Mouse (Mus musculus): ENCODE results near the gene Cfap206. TPM values are rescaled to one million over a fixed set of nuclear protein-coding genes. Genes with fewer than 3 reads are reported as not detected.

The Cfap206 gene
- polyA plus RNA-seq, 1 experiment from 2014 or later, result 0.14 TPM

DNA sequence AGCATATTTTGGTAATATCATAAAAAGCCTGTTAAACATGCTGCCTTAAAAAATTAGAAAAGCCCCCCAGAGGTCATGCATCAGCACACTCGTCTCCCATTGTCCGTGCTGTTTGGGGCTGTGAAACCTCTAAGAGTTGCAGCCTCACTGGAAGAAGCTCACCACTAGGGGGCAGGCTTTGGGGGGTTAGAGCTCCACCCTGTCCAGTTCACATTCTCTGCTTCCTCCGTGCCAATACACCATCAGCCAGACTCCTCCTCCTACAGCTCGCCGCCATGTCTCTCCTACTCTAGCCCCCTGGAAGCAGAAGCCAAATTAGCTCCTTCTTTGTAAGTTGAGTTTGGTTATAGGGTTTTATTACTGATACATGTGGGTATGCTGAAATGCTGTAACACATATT, 28.5 kb downstream of the Cfap206 start:
- 60% methylated on average over 5 of the region's 5 CpGs for WGBS (ENCODE audit: insufficient replicate concordance)
- no peaks in the 10 kb centered on the region for H3K9me3 ChIP-seq (replicated peaks; ENCODE audit: control insufficient read depth, low read length)
- no peak overlapping the region for H3K27ac ChIP-seq (ENCODE audit: low read depth, low read length)
- no peak overlapping the region for H3K9ac ChIP-seq (ENCODE audit: low read depth, low read length)
- ATAC-seq (replicated peaks; ENCODE audit: insufficient number of reproducible peaks, low FRiP score, low TSS enrichment), result no peak
- H3K4me1 ChIP-seq (ENCODE audit: control insufficient read depth, insufficient read depth, low read length), result no peaks in the 10 kb centered on the region
- no peak overlapping the region for H3K4me3 ChIP-seq (ENCODE audit: low read depth, low read length)
- no peaks in the 10 kb centered on the region for H3K36me3 ChIP-seq (ENCODE audit: control insufficient read depth, insufficient read depth, low read length)
- no peak overlapping the region for H3K4me2 ChIP-seq
- H3K27me3 ChIP-seq (ENCODE audit: control insufficient read depth, insufficient read depth, low read length), result no peaks in the 10 kb centered on the region

DNA sequence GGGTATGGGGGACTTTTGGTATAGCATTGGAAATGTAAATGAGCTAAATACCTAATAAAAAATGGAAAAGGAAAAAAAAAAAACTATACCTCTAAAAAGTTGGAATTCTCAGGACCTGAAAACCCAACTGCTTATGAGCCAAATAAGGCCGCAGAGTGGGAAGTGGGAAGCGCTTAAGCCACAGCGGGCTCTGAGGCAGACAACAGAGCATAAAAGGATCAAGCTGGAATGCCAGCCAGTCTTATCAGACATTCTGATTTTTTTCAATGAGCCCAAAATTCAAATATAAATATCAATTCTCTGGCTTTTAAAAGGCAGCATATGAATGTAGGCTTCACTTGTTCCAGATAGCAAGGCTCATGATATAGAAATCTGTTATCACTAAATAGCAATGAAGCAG, 42.0 kb downstream of the Cfap206 start:
- H3K4me1 ChIP-seq (ENCODE audit: control insufficient read depth, insufficient read depth, low read length), result peaks cover 4% of the 10 kb centered on the region; the same call in 1 of the 2 replicates
- H3K4me2 ChIP-seq, result peak overlapping the region; percentile 11; the same call in 1 of the 2 replicates
- H3K9me3 ChIP-seq (replicated peaks; ENCODE audit: control insufficient read depth, low read length), result no peaks in the 10 kb centered on the region
- H3K36me3 ChIP-seq (ENCODE audit: control insufficient read depth, insufficient read depth, low read length), result no peaks in the 10 kb centered on the region
- no peak overlapping the region for H3K9ac ChIP-seq (ENCODE audit: low read depth, low read length)
- ATAC-seq (replicated peaks; ENCODE audit: insufficient number of reproducible peaks, low FRiP score, low TSS enrichment), result no peak
- no peak overlapping the region for H3K27ac ChIP-seq (ENCODE audit: low read depth, low read length)
- H3K4me3 ChIP-seq (ENCODE audit: low read depth, low read length), result no peak overlapping the region; the same call in 1 of the 2 replicates
- H3K27me3 ChIP-seq (ENCODE audit: control insufficient read depth, insufficient read depth, low read length), result no peaks in the 10 kb centered on the region
- 72% methylated on average over 3 of the region's 3 CpGs for WGBS (ENCODE audit: insufficient replicate concordance)

- under 1% methylated on average over 63 of the region's 65 CpGs for WGBS (ENCODE audit: insufficient replicate concordance)
These were observed 43.0 kb downstream of the Cfap206 start, which contains the start of gene Slc35a1 for GRCm38 (mm10) chr4:34686874-34687567. Gene Slc35a1 (minus strand): TSS chr4:34687438.

DNA sequence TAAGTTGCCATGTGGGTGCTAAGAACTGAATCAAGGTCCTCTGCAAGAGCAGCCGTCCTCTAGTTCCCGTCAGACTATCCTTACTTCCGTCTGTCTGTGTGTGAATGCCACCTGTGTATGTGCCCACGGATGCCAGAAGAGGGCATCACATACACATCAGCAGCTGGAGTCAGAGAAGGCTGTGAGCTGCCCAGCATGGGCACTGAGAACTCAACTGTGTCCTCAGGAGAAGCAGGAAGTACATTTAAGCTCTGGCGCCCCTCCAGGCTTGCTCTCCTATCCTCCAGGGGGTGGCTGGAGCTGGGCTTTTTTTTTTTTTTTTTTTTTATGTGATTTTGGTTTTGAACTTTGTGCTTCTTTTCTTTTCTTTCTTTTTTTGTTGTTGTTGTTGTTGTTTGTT, 49.5 kb downstream of the Cfap206 start:
- ATAC-seq (replicated peaks; ENCODE audit: insufficient number of reproducible peaks, low FRiP score, low TSS enrichment), result no peak
- Histone ChIP-seq H3K4me1 (ENCODE audit: control insufficient read depth, insufficient read depth, low read length) (no peaks in the 10 kb centered on the region), H3K9me3 (replicated peaks; ENCODE audit: control insufficient read depth, low read length) (no peaks in the 10 kb centered on the region), H3K4me3 (ENCODE audit: low read depth, low read length) (no peak overlapping the region), H3K27me3 (ENCODE audit: control insufficient read depth, insufficient read depth, low read length) (no peaks in the 10 kb centered on the region), H3K27ac (ENCODE audit: low read depth, low read length) (no peak overlapping the region), H3K4me2 (no peak overlapping the region), H3K9ac (ENCODE audit: low read depth, low read length) (no peak overlapping the region), H3K36me3 (ENCODE audit: control insufficient read depth, insufficient read depth, low read length) (peaks cover 4% of the 10 kb centered on the region; the same call in 1 of the 2 replicates)
- WGBS (ENCODE audit: insufficient replicate concordance), result 90% methylated on average over 5 of the region's 5 CpGs

More at GRCm38 (mm10) chr4:34686874-34687567, 43.0 kb downstream of the Cfap206 start, which contains the start of gene Slc35a1:
- H3K4me3 ChIP-seq (ENCODE audit: low read depth, low read length), result peak within 1 kb of the TSS; percentile 83
- H3K4me1 ChIP-seq (ENCODE audit: control insufficient read depth, insufficient read depth, low read length), result peaks cover 4% of the 10 kb centered on the region; the same call in 1 of the 2 replicates
- peak within 1 kb of the TSS; percentile 92 for H3K27ac ChIP-seq (ENCODE audit: low read depth, low read length)
- peak within 1 kb of the TSS; percentile 91 for H3K9ac ChIP-seq (ENCODE audit: low read depth, low read length)
- no peaks in the 10 kb centered on the region for H3K9me3 ChIP-seq (replicated peaks; ENCODE audit: control insufficient read depth, low read length)
- peak; percentile 92 for ATAC-seq (replicated peaks; ENCODE audit: insufficient number of reproducible peaks, low FRiP score, low TSS enrichment)
- no peaks in the 10 kb centered on the region for H3K27me3 ChIP-seq (ENCODE audit: control insufficient read depth, insufficient read depth, low read length)
- H3K36me3 ChIP-seq (ENCODE audit: control insufficient read depth, insufficient read depth, low read length), result no peaks in the 10 kb centered on the region
- peak within 1 kb of the TSS; percentile 54 for H3K4me2 ChIP-seq

GRCm38 (mm10) chr4:34673721-34674120, 56.3 kb downstream of the Cfap206 start:
- no peaks in the 10 kb centered on the region for H3K4me1 ChIP-seq (ENCODE audit: control insufficient read depth, insufficient read depth, low read length)
- H3K4me2 ChIP-seq, result no peak overlapping the region
- no peak overlapping the region for H3K4me3 ChIP-seq (ENCODE audit: low read depth, low read length)
- H3K27me3 ChIP-seq (ENCODE audit: control insufficient read depth, insufficient read depth, low read length), result no peaks in the 10 kb centered on the region
- no peak for ATAC-seq (replicated peaks; ENCODE audit: insufficient number of reproducible peaks, low FRiP score, low TSS enrichment)
- H3K9ac ChIP-seq (ENCODE audit: low read depth, low read length), result no peak overlapping the region
- H3K36me3 ChIP-seq (ENCODE audit: control insufficient read depth, insufficient read depth, low read length), result peaks cover 7% of the 10 kb centered on the region; the same call in 1 of the 2 replicates
- no peak overlapping the region for H3K27ac ChIP-seq (ENCODE audit: low read depth, low read length)
- no peaks in the 10 kb centered on the region for H3K9me3 ChIP-seq (replicated peaks; ENCODE audit: control insufficient read depth, low read length)
- 76% methylated on average over 5 of the region's 5 CpGs for WGBS (ENCODE audit: insufficient replicate concordance)

DNA sequence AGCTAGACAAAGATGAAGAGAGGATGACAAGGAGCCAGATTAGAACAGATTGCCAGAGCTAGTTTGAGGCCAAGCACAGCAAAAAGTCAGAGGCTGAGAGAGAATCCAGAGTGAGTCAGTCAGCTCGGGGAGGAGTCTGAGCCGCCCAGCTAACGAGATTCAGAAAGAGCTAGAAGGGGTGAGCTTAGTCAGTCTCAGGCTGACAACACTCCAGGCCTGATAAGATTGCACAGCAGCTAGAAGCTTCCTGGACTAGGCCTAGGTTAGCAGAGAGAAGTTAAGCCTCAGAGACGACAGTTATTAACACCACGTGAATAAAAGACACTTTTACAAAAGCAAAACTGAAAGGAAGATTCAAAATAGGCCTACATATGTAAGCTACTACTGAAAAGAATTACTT, 62.1 kb downstream of the Cfap206 start:
- H3K4me2 ChIP-seq, result no peak overlapping the region
- WGBS (ENCODE audit: insufficient replicate concordance), result 74% methylated on average over 5 of the region's 5 CpGs
- H3K4me1 ChIP-seq (ENCODE audit: control insufficient read depth, insufficient read depth, low read length), result no peaks in the 10 kb centered on the region
- no peaks in the 10 kb centered on the region for H3K9me3 ChIP-seq (replicated peaks; ENCODE audit: control insufficient read depth, low read length)
- no peak overlapping the region for H3K9ac ChIP-seq (ENCODE audit: low read depth, low read length)
- ATAC-seq (replicated peaks; ENCODE audit: insufficient number of reproducible peaks, low FRiP score, low TSS enrichment), result no peak
- peaks cover 26% of the 10 kb centered on the region for H3K36me3 ChIP-seq (ENCODE audit: control insufficient read depth, insufficient read depth, low read length)
- no peak overlapping the region for H3K4me3 ChIP-seq (ENCODE audit: low read depth, low read length)
- no peak overlapping the region for H3K27ac ChIP-seq (ENCODE audit: low read depth, low read length)
- no peaks in the 10 kb centered on the region for H3K27me3 ChIP-seq (ENCODE audit: control insufficient read depth, insufficient read depth, low read length)

DNA sequence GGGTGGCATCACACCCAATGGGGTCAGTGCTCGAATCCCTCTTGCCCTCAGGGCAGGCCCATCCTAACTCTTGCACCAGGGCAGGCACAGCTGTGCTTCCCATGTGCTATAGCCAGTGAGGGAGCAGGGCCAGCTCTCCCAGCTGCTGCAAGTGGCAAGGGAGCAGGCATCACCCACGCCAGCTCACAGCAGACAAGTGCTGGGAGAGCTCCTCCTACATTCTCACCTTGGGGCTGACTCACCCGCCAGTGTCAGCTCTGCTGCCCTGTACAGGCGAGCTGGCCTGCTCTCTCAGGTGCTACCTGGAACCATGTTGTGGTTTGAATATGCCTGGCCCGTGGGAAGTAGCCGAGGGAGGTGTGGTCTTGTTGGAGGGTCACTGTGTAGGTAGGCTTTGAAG, 68.1 kb downstream of the Cfap206 start:
- no peak overlapping the region for H3K27ac ChIP-seq (ENCODE audit: low read depth, low read length)
- ATAC-seq (replicated peaks; ENCODE audit: insufficient number of reproducible peaks, low FRiP score, low TSS enrichment), result no peak
- no peaks in the 10 kb centered on the region for H3K9me3 ChIP-seq (replicated peaks; ENCODE audit: control insufficient read depth, low read length)
- no peak overlapping the region for H3K4me2 ChIP-seq
- H3K27me3 ChIP-seq (ENCODE audit: control insufficient read depth, insufficient read depth, low read length), result no peaks in the 10 kb centered on the region
- H3K4me3 ChIP-seq (ENCODE audit: low read depth, low read length), result no peak overlapping the region
- H3K4me1 ChIP-seq (ENCODE audit: control insufficient read depth, insufficient read depth, low read length), result no peaks in the 10 kb centered on the region
- H3K36me3 ChIP-seq (ENCODE audit: control insufficient read depth, insufficient read depth, low read length), result peaks cover 26% of the 10 kb centered on the region
- no peak overlapping the region for H3K9ac ChIP-seq (ENCODE audit: low read depth, low read length)
- WGBS (ENCODE audit: insufficient replicate concordance), result 75% methylated on average over 6 of the region's 6 CpGs

DNA sequence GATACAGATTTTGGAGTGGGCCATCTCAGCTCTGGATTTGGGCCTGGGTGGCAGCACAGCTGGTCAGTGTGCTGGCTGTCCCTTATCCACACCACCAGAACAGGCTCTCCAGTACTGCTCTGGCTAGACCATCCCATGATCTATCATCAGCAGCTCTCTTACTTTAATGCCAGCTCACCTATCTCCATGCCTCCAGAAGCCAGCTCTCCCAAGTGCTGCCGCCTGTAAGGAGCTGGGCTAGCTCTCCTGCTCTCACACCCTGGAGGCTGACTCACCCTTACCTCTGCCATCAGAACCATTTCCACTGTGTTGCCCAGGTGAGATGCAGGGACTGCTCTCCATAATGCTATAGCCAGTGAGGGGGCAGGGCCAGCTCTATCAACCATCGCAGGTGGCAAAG, 68.5 kb downstream of the Cfap206 start:
- Histone ChIP-seq H3K9ac (ENCODE audit: low read depth, low read length) (no peak overlapping the region), H3K4me1 (ENCODE audit: control insufficient read depth, insufficient read depth, low read length) (no peaks in the 10 kb centered on the region), H3K27ac (ENCODE audit: low read depth, low read length) (no peak overlapping the region), H3K36me3 (ENCODE audit: control insufficient read depth, insufficient read depth, low read length) (peaks cover 29% of the 10 kb centered on the region), H3K4me3 (ENCODE audit: low read depth, low read length) (no peak overlapping the region), H3K27me3 (ENCODE audit: control insufficient read depth, insufficient read depth, low read length) (no peaks in the 10 kb centered on the region), H3K4me2 (no peak overlapping the region), H3K9me3 (replicated peaks; ENCODE audit: control insufficient read depth, low read length) (no peaks in the 10 kb centered on the region)
- WGBS (ENCODE audit: insufficient replicate concordance), result 95% methylated on average over 2 of the region's 2 CpGs
- no peak for ATAC-seq (replicated peaks; ENCODE audit: insufficient number of reproducible peaks, low FRiP score, low TSS enrichment)

DNA sequence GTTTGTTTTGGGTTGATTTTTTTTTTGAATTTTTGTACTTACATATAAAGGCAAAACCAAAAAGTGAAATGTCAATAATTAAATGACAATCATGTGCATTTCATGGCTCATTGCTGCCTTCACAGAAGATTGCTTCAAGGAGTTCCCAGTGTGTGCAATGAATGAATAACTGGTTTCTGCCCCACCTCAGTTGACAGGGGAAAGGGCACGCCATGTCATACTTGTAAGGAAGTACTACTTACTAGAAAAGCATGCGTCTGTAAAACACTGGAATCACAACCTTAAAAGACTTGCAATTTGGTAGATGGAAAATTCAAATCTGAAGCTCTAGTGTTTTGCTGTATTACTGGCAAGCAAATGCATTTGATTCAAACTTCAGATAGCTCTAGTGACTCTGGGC, 71.0 kb downstream of the Cfap206 start:
- Histone ChIP-seq H3K9ac (ENCODE audit: low read depth, low read length) (no peak overlapping the region), H3K4me2 (no peak overlapping the region), H3K27me3 (ENCODE audit: control insufficient read depth, insufficient read depth, low read length) (no peaks in the 10 kb centered on the region), H3K9me3 (replicated peaks; ENCODE audit: control insufficient read depth, low read length) (no peaks in the 10 kb centered on the region), H3K27ac (ENCODE audit: low read depth, low read length) (no peak overlapping the region), H3K4me1 (ENCODE audit: control insufficient read depth, insufficient read depth, low read length) (no peaks in the 10 kb centered on the region), H3K4me3 (ENCODE audit: low read depth, low read length) (no peak overlapping the region), H3K36me3 (ENCODE audit: control insufficient read depth, insufficient read depth, low read length) (peaks cover 29% of the 10 kb centered on the region)
- ATAC-seq (replicated peaks; ENCODE audit: insufficient number of reproducible peaks, low FRiP score, low TSS enrichment), result no peak
- 76% methylated on average over 2 of the region's 2 CpGs for WGBS (ENCODE audit: insufficient replicate concordance)
